Mouse (Mus musculus): ENCODE measurements at regions not wholly inside any gene's neighbourhood (a gene's known extent, or its start where the extent isn't known, plus 50 kb on each side); places are given as distances from the start of the nearest gene placed in this dataset.
"Not testable (repeated sequence)": the region's sequence is repeated elsewhere in the genome, so short reads cannot be mapped to it uniquely, and the experiment has no call there.

- DNase-seq = not testable (repeated sequence)
Measured at GRCm38 (mm10) chr14:53367420-53367819, 871.9 kb upstream of the Olfr1507 start.

- peak; percentile 86 for DNase-seq
Measured at GRCm38 (mm10) chr14:53363995-53364394, 868.4 kb upstream of the Olfr1507 start.

GRCm38 (mm10) chr14:53362054-53362453 is 866.5 kb upstream of the Olfr1507 start:
- peak; percentile 37 for DNase-seq

- DNase-seq = not testable (repeated sequence)
Measured at GRCm38 (mm10) chr14:53357498-53357897, 861.9 kb upstream of the Olfr1507 start.

- DNase-seq = not testable (repeated sequence)
Measured at GRCm38 (mm10) chr14:53356783-53357182, 861.2 kb upstream of the Olfr1507 start.

- DNase-seq = not testable (repeated sequence)
Measured at GRCm38 (mm10) chr14:53351457-53351856, 855.9 kb upstream of the Olfr1507 start.

GRCm38 (mm10) chr14:53350780-53351179 is 855.2 kb upstream of the Olfr1507 start:
- DNase-seq = not testable (repeated sequence)

GRCm38 (mm10) chr14:53349111-53349510 is 853.6 kb upstream of the Olfr1507 start:
- peak; percentile 73 for DNase-seq

GRCm38 (mm10) chr14:53345568-53345967 is 850.0 kb upstream of the Olfr1507 start:
- DNase-seq = peak; percentile 51

GRCm38 (mm10) chr14:53343849-53344248 is 848.3 kb upstream of the Olfr1507 start:
- not testable (repeated sequence) for DNase-seq

- DNase-seq = not testable (repeated sequence)
Measured at GRCm38 (mm10) chr14:53339167-53339566, 843.6 kb upstream of the Olfr1507 start.

- DNase-seq = peak; percentile 45
Measured at GRCm38 (mm10) chr14:53337446-53337845, 841.9 kb upstream of the Olfr1507 start.

GRCm38 (mm10) chr14:53336705-53337104 is 841.2 kb upstream of the Olfr1507 start:
- DNase-seq = peak; percentile 25

GRCm38 (mm10) chr14:53334451-53334850 is 838.9 kb upstream of the Olfr1507 start:
- not testable (repeated sequence) for DNase-seq

GRCm38 (mm10) chr14:53331153-53331552 is 835.6 kb upstream of the Olfr1507 start:
- not testable (repeated sequence) for DNase-seq

GRCm38 (mm10) chr14:53324367-53324766 is 828.8 kb upstream of the Olfr1507 start:
- not testable (repeated sequence) for DNase-seq

GRCm38 (mm10) chr14:53318512-53319309 is 823.2 kb upstream of the Olfr1507 start:
- not testable (repeated sequence) for DNase-seq

- peak; percentile 18 for DNase-seq
Measured at GRCm38 (mm10) chr14:53312490-53312889, 816.9 kb upstream of the Olfr1507 start.

GRCm38 (mm10) chr14:53303179-53303578 is 807.6 kb upstream of the Olfr1507 start:
- not testable (repeated sequence) for DNase-seq

GRCm38 (mm10) chr14:53302491-53302829 is 806.9 kb upstream of the Olfr1507 start:
- not testable (repeated sequence) for DNase-seq

GRCm38 (mm10) chr14:53301722-53302490 is 806.4 kb upstream of the Olfr1507 start:
- DNase-seq = not testable (repeated sequence)

GRCm38 (mm10) chr14:53301110-53301509 is 805.6 kb upstream of the Olfr1507 start:
- not testable (repeated sequence) for DNase-seq

- not testable (repeated sequence) for DNase-seq
Measured at GRCm38 (mm10) chr14:53299735-53300134, 804.2 kb upstream of the Olfr1507 start.

Data from thymus, postnatal 4 days (tissue).